Mouse (Mus musculus): ENCODE measurements around the gene 2510039O18Rik. TPM values are rescaled to one million over a fixed set of nuclear protein-coding genes. Genes with fewer than 3 reads are reported as not detected.

Gene 2510039O18Rik
- polyA plus RNA-seq, 1 experiment from 2014 or later, result 10.0 TPM

DNA sequence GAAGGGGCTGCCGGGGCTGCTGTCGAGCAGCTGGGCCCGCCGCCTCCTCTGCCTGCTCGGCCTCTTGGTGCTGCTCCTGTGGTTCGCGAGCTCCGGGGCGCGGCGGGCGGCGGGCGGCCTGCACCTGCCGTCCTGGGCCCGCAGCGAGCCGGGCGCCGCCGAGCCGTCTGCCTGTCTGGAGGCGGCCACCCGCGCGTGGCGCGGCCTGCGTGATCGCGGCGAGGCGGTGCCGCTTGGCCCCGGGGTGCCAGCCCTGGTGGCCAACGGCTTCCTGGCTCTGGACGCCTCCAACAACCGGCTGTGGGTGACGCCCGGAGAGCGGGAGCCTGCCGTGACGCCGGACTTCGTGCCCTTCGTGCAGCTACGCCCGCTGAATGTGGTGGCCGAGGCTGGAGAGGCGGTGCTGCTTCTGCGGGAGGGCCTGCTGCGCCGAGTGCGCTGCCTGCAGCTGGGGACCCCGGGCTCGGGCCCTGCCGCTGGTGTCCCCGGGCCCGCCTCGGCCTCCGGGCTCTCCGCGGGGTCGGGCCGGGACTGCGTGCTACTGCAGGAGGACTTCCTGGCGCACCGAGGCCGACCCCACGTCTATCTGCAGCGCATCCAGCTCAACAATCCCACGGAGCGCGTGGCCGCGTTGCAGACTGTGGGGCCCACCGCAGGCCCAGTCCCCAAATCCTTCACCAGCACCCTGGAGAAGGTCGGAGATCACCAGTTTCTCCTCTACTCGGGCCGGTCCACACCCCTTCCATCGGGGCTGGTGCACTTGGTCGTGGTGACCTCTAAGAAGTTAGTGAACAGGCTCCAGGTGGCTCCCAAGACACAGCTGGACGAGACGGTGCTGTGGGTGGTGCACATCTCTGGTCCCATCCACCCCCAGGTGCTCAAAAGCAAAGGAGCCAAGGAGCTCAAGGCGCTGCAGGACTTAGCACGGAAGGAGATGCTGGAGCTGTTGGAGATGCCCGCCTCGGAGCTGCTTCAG is 638 bp downstream of the 2510039O18Rik start:
- Histone ChIP-seq H3K4me2 (ENCODE audit: low read length) (peak overlapping the region; percentile 98), H3K4me1 (replicated peaks; ENCODE audit: control insufficient read depth, insufficient read depth, low read length) (peaks cover 36% of the 10 kb centered on the region), H3K9ac (replicated peaks; ENCODE audit: low read depth, low read length) (peak overlapping the region; percentile 81), H3K27ac (ENCODE audit: low read length) (peak overlapping the region; percentile 60), H3K9me3 (ENCODE audit: control insufficient read depth, low read length) (no peaks in the 10 kb centered on the region), H3K4me3 (replicated peaks; ENCODE audit: low read length) (peak overlapping the region; percentile 78), H3K27me3 (replicated peaks; ENCODE audit: control insufficient read depth, insufficient read depth, low read length) (no peaks in the 10 kb centered on the region), H3K36me3 (ENCODE audit: control insufficient read depth, insufficient read depth) (peaks cover 18% of the 10 kb centered on the region)
- peak; percentile 59 for ATAC-seq
- WGBS, result 8% methylated on average over 74 of the region's 88 CpGs

GRCm38 (mm10) chr4:147943005-147943404 is 2.3 kb downstream of the 2510039O18Rik start:
- no peaks in the 10 kb centered on the region for H3K9me3 ChIP-seq (ENCODE audit: control insufficient read depth, low read length)
- no peak for ATAC-seq
- H3K27me3 ChIP-seq (replicated peaks; ENCODE audit: control insufficient read depth, insufficient read depth, low read length), result no peaks in the 10 kb centered on the region
- H3K27ac ChIP-seq (ENCODE audit: low read length), result no peak overlapping the region
- no peak overlapping the region for H3K4me3 ChIP-seq (replicated peaks; ENCODE audit: low read length)
- peaks cover 36% of the 10 kb centered on the region for H3K4me1 ChIP-seq (replicated peaks; ENCODE audit: control insufficient read depth, insufficient read depth, low read length)
- H3K9ac ChIP-seq (replicated peaks; ENCODE audit: low read depth, low read length), result no peak overlapping the region
- peaks cover 26% of the 10 kb centered on the region for H3K36me3 ChIP-seq (ENCODE audit: control insufficient read depth, insufficient read depth)
- H3K4me2 ChIP-seq (ENCODE audit: low read length), result no peak overlapping the region
- 96% methylated on average over 1 of the region's 1 CpGs for WGBS

GRCm38 (mm10) chr4:147947511-147947910 is 6.8 kb downstream of the 2510039O18Rik start:
- no peak overlapping the region for H3K27ac ChIP-seq (ENCODE audit: low read length)
- H3K4me1 ChIP-seq (replicated peaks; ENCODE audit: control insufficient read depth, insufficient read depth, low read length), result peaks cover 14% of the 10 kb centered on the region
- ATAC-seq, result no peak
- peaks cover 36% of the 10 kb centered on the region for H3K36me3 ChIP-seq (ENCODE audit: control insufficient read depth, insufficient read depth)
- no peak overlapping the region for H3K4me3 ChIP-seq (replicated peaks; ENCODE audit: low read length)
- H3K9me3 ChIP-seq (ENCODE audit: control insufficient read depth, low read length), result no peaks in the 10 kb centered on the region
- WGBS, result 87% methylated on average over 2 of the region's 2 CpGs
- no peaks in the 10 kb centered on the region for H3K27me3 ChIP-seq (replicated peaks; ENCODE audit: control insufficient read depth, insufficient read depth, low read length)
- no peak overlapping the region for H3K9ac ChIP-seq (replicated peaks; ENCODE audit: low read depth, low read length)
- no peak overlapping the region for H3K4me2 ChIP-seq (ENCODE audit: low read length)

GRCm38 (mm10) chr4:147953590-147953989 is 12.9 kb downstream of the 2510039O18Rik start:
- Histone ChIP-seq H3K9me3 (ENCODE audit: control insufficient read depth, low read length) (no peaks in the 10 kb centered on the region), H3K27me3 (replicated peaks; ENCODE audit: control insufficient read depth, insufficient read depth, low read length) (0 out of 2 replicates have a peak, but pooled peaks cover 3% of the 10 kb centered on the region), H3K4me1 (replicated peaks; ENCODE audit: control insufficient read depth, insufficient read depth, low read length) (no peaks in the 10 kb centered on the region), H3K4me2 (ENCODE audit: low read length) (no peak overlapping the region), H3K4me3 (replicated peaks; ENCODE audit: low read length) (no peak overlapping the region), H3K9ac (replicated peaks; ENCODE audit: low read depth, low read length) (no peak overlapping the region), H3K27ac (ENCODE audit: low read length) (no peak overlapping the region), H3K36me3 (ENCODE audit: control insufficient read depth, insufficient read depth) (peaks cover 7% of the 10 kb centered on the region)
- 4% methylated on average over 4 of the region's 4 CpGs for WGBS
- no peak for ATAC-seq

DNA sequence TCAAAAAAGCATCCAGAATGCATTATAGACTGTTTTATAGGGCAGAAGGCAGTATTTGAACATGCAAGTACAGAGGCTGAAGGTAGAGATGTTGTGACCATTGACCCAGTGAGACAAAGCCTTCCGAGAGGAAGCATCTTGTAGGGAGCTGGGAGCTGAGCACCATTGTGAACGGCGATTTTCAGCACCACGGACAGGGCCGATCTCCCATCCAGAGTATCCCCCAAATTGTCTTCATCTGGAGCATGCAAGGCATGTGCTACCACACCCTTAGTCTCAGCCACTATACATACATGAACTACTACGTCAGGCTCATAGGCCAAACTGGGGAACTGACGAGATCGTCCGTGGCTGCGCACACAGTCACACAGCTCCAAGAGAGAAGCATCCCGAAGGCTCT is 16.4 kb downstream of the 2510039O18Rik start:
- H3K9ac ChIP-seq (replicated peaks; ENCODE audit: low read depth, low read length), result no peak overlapping the region
- H3K9me3 ChIP-seq (ENCODE audit: control insufficient read depth, low read length), result no peaks in the 10 kb centered on the region
- 0 out of 2 replicates have a peak, but pooled peaks cover 3% of the 10 kb centered on the region for H3K27me3 ChIP-seq (replicated peaks; ENCODE audit: control insufficient read depth, insufficient read depth, low read length)
- H3K4me3 ChIP-seq (replicated peaks; ENCODE audit: low read length), result no peak overlapping the region
- H3K4me1 ChIP-seq (replicated peaks; ENCODE audit: control insufficient read depth, insufficient read depth, low read length), result no peaks in the 10 kb centered on the region
- no peak for ATAC-seq
- no peak overlapping the region for H3K4me2 ChIP-seq (ENCODE audit: low read length)
- no peak overlapping the region for H3K27ac ChIP-seq (ENCODE audit: low read length)
- 37% methylated on average over 11 of the region's 11 CpGs for WGBS
- no peaks in the 10 kb centered on the region; the same call in 1 of the 2 replicates for H3K36me3 ChIP-seq (ENCODE audit: control insufficient read depth, insufficient read depth)

DNA sequence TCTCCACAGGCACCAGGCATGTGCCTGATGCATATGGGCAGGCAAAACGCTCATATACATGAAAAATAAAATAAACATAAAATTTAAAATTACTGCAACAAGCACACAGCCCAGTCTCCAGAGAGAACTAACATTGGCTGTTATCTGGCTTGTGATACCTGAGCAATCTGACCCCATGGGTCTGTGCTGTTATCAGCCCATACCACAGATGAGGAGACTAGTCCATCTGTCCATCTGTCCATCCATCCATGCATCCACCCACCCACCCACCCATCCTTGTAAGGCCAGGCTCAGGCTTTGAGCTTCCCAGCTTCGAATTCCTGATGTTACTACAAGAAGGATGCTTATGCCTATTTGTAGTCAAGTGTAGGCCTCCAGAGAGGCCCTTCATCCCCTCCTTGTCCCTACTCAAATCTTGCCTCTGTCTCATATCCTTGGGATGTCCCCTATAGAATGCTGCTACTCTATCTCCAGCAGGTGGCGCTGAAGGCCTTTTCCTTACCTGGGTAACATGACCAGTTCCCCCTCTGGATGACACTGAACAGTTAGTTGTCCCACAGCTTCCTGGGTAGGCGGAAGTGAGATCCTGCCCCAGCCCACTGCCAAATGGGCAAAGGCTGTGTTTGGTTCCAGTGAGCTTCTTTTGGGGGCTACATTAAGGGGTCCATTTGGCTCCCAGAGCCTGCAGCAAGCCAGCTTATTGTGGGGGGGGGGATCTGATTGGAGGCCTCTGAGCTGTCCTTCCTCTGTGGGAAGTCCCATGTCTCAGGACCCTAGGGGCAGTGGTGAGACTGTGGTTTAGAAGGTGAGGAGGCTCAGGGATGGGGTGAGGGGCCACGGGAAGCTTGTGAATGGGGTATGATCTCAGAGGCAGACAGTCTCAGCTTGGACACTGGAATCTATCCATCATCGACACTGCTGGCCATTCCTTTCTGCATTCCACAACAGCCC is 19.5 kb downstream of the 2510039O18Rik start:
- peak; percentile 70 for ATAC-seq
- H3K36me3 ChIP-seq (ENCODE audit: control insufficient read depth, insufficient read depth), result no peaks in the 10 kb centered on the region
- WGBS, result 47% methylated on average over 6 of the region's 6 CpGs

DNA sequence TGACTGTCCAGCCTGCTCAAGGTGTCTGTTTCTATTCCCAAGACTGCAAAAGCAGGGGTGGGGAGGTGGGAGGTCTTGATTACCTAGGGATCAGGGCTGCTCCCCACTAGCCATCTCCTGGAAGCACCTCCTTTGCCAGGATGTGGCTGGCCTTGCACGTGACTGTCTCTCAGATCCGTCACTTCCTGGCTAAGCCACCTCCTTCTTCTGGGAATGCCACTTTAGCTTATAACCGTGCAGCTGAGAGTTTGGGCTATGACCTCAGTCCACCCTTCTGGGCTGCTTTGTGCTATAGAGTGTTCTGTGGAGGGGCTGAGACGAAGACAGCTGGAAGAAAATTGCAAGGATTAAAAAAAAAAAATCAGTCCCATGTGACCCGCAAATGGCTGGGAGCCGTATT is 22.1 kb downstream of the 2510039O18Rik start:
- no peak for ATAC-seq
- WGBS, result 56% methylated on average over 6 of the region's 6 CpGs
- no peaks in the 10 kb centered on the region for H3K27me3 ChIP-seq (replicated peaks; ENCODE audit: control insufficient read depth, insufficient read depth, low read length)

More for the DNA sequence above, 19.5 kb downstream of the 2510039O18Rik start:
- Histone ChIP-seq H3K27ac (ENCODE audit: low read length) (no peak overlapping the region), H3K4me3 (replicated peaks; ENCODE audit: low read length) (no peak overlapping the region), H3K27me3 (replicated peaks; ENCODE audit: control insufficient read depth, insufficient read depth, low read length) (0 out of 2 replicates have a peak, but pooled peaks cover 3% of the 10 kb centered on the region), H3K4me1 (replicated peaks; ENCODE audit: control insufficient read depth, insufficient read depth, low read length) (no peaks in the 10 kb centered on the region), H3K9ac (replicated peaks; ENCODE audit: low read depth, low read length) (no peak overlapping the region), H3K9me3 (ENCODE audit: control insufficient read depth, low read length) (no peaks in the 10 kb centered on the region), H3K4me2 (ENCODE audit: low read length) (no peak overlapping the region)

DNA sequence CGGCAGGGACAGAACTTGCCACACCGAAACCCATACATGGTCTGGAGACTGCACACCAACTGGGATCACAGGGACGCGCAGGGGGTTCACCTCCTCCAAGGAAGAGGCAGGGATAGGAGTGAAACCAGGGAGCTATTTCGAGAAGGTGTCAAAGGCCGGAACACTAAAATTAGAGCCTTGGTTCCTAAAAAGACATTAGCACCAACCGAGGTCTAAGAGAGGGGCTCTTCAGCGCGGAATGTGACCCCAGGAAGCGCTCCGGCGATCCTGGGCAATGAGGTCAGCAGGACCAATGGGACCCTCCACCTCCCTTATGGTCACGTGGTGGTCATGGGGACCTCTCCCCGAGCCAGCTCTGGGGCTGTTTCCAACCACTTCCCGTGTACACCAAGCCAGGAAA is 22.9 kb downstream of the 2510039O18Rik start:
- no peak for ATAC-seq
- WGBS, result 90% methylated on average over 15 of the region's 15 CpGs

More for the DNA sequence above, 22.1 kb downstream of the 2510039O18Rik start:
- H3K27ac ChIP-seq (ENCODE audit: low read length), result no peak overlapping the region
- H3K36me3 ChIP-seq (ENCODE audit: control insufficient read depth, insufficient read depth), result no peaks in the 10 kb centered on the region
- H3K4me3 ChIP-seq (replicated peaks; ENCODE audit: low read length), result no peak overlapping the region
- no peaks in the 10 kb centered on the region for H3K4me1 ChIP-seq (replicated peaks; ENCODE audit: control insufficient read depth, insufficient read depth, low read length)
- no peak overlapping the region for H3K9ac ChIP-seq (replicated peaks; ENCODE audit: low read depth, low read length)
- no peak overlapping the region for H3K4me2 ChIP-seq (ENCODE audit: low read length)
- H3K9me3 ChIP-seq (ENCODE audit: control insufficient read depth, low read length), result no peaks in the 10 kb centered on the region

DNA sequence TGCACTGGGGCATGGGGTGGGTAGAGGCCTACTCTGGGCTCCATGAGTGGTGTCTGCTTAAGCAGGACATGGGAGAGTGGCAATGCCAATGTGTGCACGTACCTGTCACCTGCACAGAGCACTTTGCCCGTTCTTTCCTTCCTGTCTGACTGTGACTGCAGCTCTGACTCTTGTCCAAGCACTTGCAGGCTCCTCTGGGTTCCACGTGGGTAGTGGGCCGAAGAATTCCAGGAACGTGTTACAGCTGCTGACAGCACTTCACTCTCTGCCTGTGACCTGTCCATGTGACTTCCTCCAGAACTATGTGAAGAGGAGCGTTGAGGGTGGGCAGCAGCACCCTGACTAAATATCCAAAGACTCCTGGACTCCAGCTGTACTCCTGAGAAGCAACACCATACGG is 25.0 kb downstream of the 2510039O18Rik start:
- no peaks in the 10 kb centered on the region for H3K9me3 ChIP-seq (ENCODE audit: control insufficient read depth, low read length)
- no peak overlapping the region for H3K4me3 ChIP-seq (replicated peaks; ENCODE audit: low read length)
- H3K27ac ChIP-seq (ENCODE audit: low read length), result no peak overlapping the region
- no peaks in the 10 kb centered on the region for H3K27me3 ChIP-seq (replicated peaks; ENCODE audit: control insufficient read depth, insufficient read depth, low read length)
- ATAC-seq, result no peak
- no peak overlapping the region for H3K4me2 ChIP-seq (ENCODE audit: low read length)
- H3K36me3 ChIP-seq (ENCODE audit: control insufficient read depth, insufficient read depth), result no peaks in the 10 kb centered on the region
- no peaks in the 10 kb centered on the region for H3K4me1 ChIP-seq (replicated peaks; ENCODE audit: control insufficient read depth, insufficient read depth, low read length)
- 84% methylated on average over 7 of the region's 7 CpGs for WGBS
- H3K9ac ChIP-seq (replicated peaks; ENCODE audit: low read depth, low read length), result no peak overlapping the region

More for the DNA sequence above, 22.9 kb downstream of the 2510039O18Rik start:
- no peaks in the 10 kb centered on the region for H3K36me3 ChIP-seq (ENCODE audit: control insufficient read depth, insufficient read depth)
- no peak overlapping the region for H3K4me2 ChIP-seq (ENCODE audit: low read length)
- no peaks in the 10 kb centered on the region for H3K9me3 ChIP-seq (ENCODE audit: control insufficient read depth, low read length)
- H3K9ac ChIP-seq (replicated peaks; ENCODE audit: low read depth, low read length), result no peak overlapping the region
- H3K4me1 ChIP-seq (replicated peaks; ENCODE audit: control insufficient read depth, insufficient read depth, low read length), result no peaks in the 10 kb centered on the region
- no peak overlapping the region for H3K27ac ChIP-seq (ENCODE audit: low read length)
- H3K4me3 ChIP-seq (replicated peaks; ENCODE audit: low read length), result no peak overlapping the region
- H3K27me3 ChIP-seq (replicated peaks; ENCODE audit: control insufficient read depth, insufficient read depth, low read length), result no peaks in the 10 kb centered on the region
